Mouse (Mus musculus) activated CD4-positive, CD25-positive, alpha-beta regulatory T cell, adult 4 months (primary cell): ENCODE data around the gene Chka. TPM values are rescaled to one million over a fixed set of nuclear protein-coding genes. Genes with fewer than 3 reads are reported as not detected.

ENCODE experiments used
- polyA plus RNA-seq, 2 experiments: library from polyadenylated mRNA; unstranded; fragments of 100-300 nt; shearing (Covaris generic); gene quantifications; one replicate each; pipeline ENCODE4 v1.2.1; 2017

The Chka gene
- polyA plus RNA-seq, 2 experiments from 2014 or later, result 3.0 to 3.2 TPM

Other genes starting within 250 kb of the Chka start
- gene Lrp5, start 165.2 kb upstream of the Chka start, polyA plus RNA-seq, result under 1 TPM in 1 of 2 experiments, not detected in 1; 0.09 TPM
- gene 1810055G02Rik, start 143.5 kb upstream of the Chka start, polyA plus RNA-seq, result 1 to 10 TPM; 4.0 to 5.1 TPM
- 10 to 100 TPM; 25.0 to 32.4 TPM for gene Kmt5b, start 84.4 kb upstream of the Chka start, polyA plus RNA-seq
- gene Tcirg1, start 55.4 kb downstream of the Chka start, polyA plus RNA-seq, result 10 to 100 TPM; 36.2 to 70.0 TPM
- 100 to 1,000 TPM; 262 to 298 TPM for gene Ndufs8, start 61.0 kb downstream of the Chka start, polyA plus RNA-seq
- under 1 TPM in 1 of 2 experiments, not detected in 1; 0.83 TPM for gene Aldh3b1, start 78.0 kb downstream of the Chka start, polyA plus RNA-seq
- 10 to 100 TPM; 17.1 to 21.8 TPM for gene Unc93b1, start 83.4 kb downstream of the Chka start, polyA plus RNA-seq
- gene Aldh3b3, start 106.9 kb downstream of the Chka start, polyA plus RNA-seq, result not detected
- gene Aldh3b2, start 120.6 kb downstream of the Chka start, polyA plus RNA-seq, result not detected
- gene Acy3, start 134.8 kb downstream of the Chka start, polyA plus RNA-seq, result 1 to 10 TPM; 1.2 to 1.6 TPM
- not detected for gene Tbx10, start 141.0 kb downstream of the Chka start, polyA plus RNA-seq
- gene Nudt8, start 148.8 kb downstream of the Chka start, polyA plus RNA-seq, result 10 to 100 TPM; 17.3 to 17.8 TPM
- under 1 TPM; 0.19 to 0.42 TPM for gene Gm49405, start 148.9 kb downstream of the Chka start, polyA plus RNA-seq
- 1 to 10 TPM in 1 of 2 experiments, under 1 TPM in 1; 0.45 to 1.5 TPM for gene Doc2g, start 151.5 kb downstream of the Chka start, polyA plus RNA-seq
- gene Ndufv1, start 161.0 kb downstream of the Chka start, polyA plus RNA-seq, result 100 to 1,000 TPM; 129 to 134 TPM
- 100 to 1,000 TPM; 481 to 485 TPM for gene Gstp1, start 186.2 kb downstream of the Chka start, polyA plus RNA-seq
- gene Gstp2, start 194.2 kb downstream of the Chka start, polyA plus RNA-seq, result 10 to 100 TPM; 11.1 to 23.5 TPM
- 100 to 1,000 TPM; 202 to 218 TPM for gene Gstp3, start 207.8 kb downstream of the Chka start, polyA plus RNA-seq
- gene Cabp2, start 229.8 kb downstream of the Chka start, polyA plus RNA-seq, result not detected
- gene Cdk2ap2, start 245.4 kb downstream of the Chka start, polyA plus RNA-seq, result 100 to 1,000 TPM; 372 to 419 TPM
- 10 to 100 TPM; 89.9 to 91.4 TPM for gene Pitpnm1, start 248.2 kb downstream of the Chka start, polyA plus RNA-seq